Mouse (Mus musculus): ENCODE data around the gene Edf1. TPM values are rescaled to one million over a fixed set of nuclear protein-coding genes. Genes with fewer than 3 reads are reported as not detected.

Edf1 gene
- polyA plus RNA-seq (2014; fragmentation: Illumina TruSeq; extraction: RNeasy Lipid Tissue Mini Kit (QIAGEN cat#74804)): 2.4 TPM

DNA sequence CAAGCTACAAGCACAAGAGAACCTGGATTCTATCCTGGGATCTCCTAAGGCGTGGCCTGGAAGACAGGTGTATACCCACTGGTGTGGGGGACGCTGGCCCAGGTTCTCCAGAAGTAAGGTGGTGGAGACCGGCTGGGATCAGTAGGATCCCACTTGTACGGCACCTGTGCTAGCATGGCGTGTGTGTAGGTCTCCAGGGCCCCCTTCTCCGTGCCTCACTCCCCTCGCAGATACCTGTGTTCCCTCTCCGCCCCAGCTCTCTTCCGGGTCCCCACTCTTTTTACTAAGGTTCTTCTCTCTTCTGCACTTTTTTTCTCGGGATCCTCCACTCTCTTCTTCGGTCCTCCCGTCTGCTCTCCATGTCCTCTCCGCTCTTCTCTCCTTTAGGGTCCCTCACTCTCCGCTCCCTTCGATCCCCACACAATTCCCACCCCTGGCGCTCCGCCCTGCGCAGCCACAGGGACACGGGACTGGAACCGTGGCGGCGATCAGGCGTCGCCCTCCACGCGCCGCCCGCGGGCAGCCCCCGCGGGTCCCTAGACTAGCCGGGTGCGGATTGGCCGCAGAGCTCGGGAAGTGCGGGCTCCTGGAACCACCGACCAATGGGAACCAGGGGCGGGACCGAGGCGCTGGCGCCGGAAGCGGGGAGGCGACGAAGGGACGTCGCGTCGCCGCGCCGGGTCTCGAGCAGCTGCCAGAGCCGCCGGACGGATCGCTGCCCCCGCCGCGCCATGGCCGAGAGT is at the start of gene Edf1:
TSS of gene Edf1 (plus strand) at position 627 of the 743 bp plus-strand sequence.

DNA sequence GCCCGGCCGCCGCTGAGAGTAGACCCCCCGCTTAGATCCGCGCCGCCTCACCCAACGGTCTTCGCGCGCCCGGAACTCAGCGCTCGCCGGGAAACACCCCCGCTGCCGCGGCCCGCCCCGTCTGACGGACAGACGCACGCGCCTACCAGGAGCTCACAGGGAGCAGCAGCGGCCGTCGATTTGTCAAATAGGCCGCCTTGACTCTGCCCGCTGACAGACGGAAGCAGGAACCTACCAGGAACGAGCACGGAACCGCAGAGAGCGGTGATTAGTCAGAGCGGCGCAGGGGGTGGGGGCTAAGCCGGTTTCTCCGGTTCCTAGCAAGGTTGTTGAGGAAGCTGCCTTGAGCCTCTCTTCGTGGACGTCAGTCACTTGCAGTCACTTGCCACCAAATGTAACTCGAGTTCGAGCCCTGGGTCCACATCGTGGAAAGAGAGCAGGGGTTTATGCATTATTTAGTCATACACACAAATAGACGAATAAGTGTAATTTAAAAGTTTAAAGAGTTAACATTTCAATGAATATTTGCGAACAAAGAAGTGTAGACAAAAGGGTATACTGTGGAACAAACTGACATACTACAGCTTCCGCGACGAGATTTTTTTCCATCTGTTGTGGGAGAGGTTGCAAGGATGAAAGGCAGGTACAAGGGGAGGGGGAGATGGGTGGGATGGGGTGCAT is 10.7 kb upstream of the Edf1 start, which contains the start of gene Traf2:
TSS of gene Traf2 (minus strand) at position 130 of the 681 bp plus-strand sequence.

DNA sequence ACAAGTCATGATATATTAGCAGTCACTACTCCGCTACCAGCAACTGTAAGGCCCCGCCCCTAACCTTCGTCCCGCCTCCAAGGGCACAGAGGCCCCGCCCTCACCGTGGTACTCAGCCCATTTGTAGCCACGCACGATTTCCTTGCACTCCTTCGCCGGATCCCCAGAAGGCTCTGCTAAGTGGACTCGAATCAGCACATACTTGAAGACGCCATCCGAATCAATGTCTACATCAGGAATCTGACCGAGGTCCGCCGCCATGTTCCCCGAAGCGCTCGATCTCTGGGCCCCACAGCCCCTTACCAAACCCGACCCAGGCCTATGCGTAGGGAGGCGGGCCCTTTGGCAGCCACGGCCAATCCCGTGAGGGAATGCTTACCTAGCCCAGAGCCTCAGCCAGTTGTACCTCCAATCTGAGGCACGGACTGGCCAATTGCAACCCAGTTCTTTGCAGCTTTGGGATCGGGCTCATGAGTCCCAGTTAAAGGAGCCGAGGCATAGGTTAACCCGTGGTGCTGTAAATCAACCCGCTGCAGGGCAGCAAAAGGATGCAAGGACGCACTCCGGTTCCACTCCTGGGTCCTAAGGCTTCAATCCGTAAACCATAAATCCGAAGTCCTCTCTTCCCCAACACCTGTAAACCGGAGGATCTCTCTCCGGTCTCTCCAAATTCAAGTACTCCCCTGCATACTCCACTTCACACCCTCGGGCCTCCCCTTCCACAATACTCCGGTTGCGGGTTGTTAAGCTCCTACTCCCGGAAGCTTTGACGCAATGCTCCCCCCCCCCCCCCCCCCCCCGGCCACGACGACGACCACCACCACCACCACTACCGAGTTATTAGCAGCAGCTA is 17.2 kb downstream of the Edf1 start, which contains the start of the genes Mamdc4 and Phpt1:
TSS of gene Mamdc4 (minus strand) at position 267 of the 853 bp plus-strand sequence.
TSS of gene Phpt1 (minus strand) at position 646 of the 853 bp plus-strand sequence.

DNA sequence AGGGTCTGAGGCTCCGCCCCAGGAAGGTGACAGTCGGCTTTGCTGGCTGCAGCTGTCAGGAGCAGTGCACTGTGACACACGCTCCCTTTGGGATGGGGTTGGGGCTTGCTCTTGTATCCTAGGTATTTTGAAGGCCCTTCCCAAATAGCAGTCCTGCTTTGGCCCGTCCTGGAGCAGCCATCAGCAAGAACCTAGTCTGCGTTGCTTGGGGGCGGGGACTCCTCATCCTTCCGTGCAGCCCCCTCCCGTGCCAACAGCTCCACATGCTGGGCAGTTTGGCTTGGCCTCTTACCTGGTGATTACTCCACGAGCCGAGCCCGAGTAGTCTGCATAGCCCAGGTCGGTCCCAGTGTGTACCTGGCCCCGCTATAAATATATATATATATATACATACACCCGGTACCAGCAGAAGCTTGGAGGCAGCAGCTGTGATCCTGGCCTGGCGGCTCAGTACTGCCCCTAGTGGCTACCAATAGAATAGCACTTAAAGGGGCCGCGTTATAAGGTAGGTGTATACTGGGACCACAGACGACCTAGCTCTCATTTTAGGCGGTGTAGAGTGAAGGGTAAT is 23.7 kb downstream of the Edf1 start, which contains the start of gene Ajm1:
TSS of gene Ajm1 (minus strand) at position 464 of the 571 bp plus-strand sequence.

DNA sequence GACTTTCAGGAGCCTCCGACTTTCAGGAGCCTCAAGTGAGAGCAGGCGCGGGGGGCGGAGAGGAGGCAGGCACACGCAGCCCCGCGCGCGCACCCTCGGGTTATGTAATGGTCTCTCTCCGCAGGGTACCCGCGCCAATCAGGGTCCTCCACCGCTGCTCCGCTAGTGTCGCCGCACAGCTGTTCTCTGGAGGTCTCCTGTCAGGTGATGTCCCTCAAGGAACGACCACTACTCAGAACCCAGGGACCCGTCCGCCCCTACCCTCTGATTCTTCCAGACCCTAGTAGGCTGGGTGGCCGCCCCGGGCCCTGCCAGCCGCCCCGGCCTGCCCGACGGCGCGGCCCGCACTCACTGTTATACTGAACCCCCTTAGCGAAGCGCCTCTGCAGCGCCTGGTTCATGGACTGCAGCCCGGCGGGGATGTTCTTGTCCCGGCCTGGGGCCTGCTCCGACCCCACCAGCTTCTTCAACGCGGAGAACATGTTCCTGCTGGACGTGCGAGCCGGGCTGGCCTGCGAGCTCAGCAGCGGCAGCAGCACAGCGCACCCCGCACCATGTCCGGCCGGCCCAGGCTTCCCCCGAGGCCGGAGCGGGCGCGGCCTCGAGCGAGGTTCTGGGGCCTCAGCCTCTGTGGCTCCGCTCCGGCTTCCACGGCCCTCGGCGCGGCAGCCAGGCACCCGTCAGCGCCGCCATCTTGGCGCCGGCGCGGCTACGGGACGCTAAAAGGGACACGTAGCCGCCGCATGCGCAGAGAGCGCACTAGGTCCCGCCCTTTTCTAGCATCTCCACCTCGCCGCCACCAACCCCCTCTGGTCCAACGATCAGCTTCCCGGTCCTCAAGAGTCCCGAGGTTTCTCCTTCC is 50.3 kb downstream of the Edf1 start, which contains the start of gene Rabl6:
TSS of gene Rabl6 (minus strand) at position 761 of the 862 bp plus-strand sequence.

Other genes starting within 250 kb of the Edf1 start
- gene Grin1, start 238.7 kb upstream of the Edf1 start, polyA plus RNA-seq (2014; fragmentation: Illumina TruSeq; extraction: RNeasy Lipid Tissue Mini Kit (QIAGEN cat#74804)): not detected
- gene Man1b1, start 225.5 kb upstream of the Edf1 start, polyA plus RNA-seq (2014; fragmentation: Illumina TruSeq; extraction: RNeasy Lipid Tissue Mini Kit (QIAGEN cat#74804)): 19.7 TPM
- 6.6 TPM for gene Dpp7, start 201.5 kb upstream of the Edf1 start, polyA plus RNA-seq (2014; fragmentation: Illumina TruSeq; extraction: RNeasy Lipid Tissue Mini Kit (QIAGEN cat#74804))
- 0.60 TPM for gene Uap1l1, start 192.2 kb upstream of the Edf1 start, polyA plus RNA-seq (2014; fragmentation: Illumina TruSeq; extraction: RNeasy Lipid Tissue Mini Kit (QIAGEN cat#74804))
- gene Sapcd2, start 185.5 kb upstream of the Edf1 start, polyA plus RNA-seq (2014; fragmentation: Illumina TruSeq; extraction: RNeasy Lipid Tissue Mini Kit (QIAGEN cat#74804)): 0.17 TPM
- 0.34 TPM for gene Entpd2, start 162.0 kb upstream of the Edf1 start, polyA plus RNA-seq (2014; fragmentation: Illumina TruSeq; extraction: RNeasy Lipid Tissue Mini Kit (QIAGEN cat#74804))
- gene Npdc1, start 158.5 kb upstream of the Edf1 start, polyA plus RNA-seq (2014; fragmentation: Illumina TruSeq; extraction: RNeasy Lipid Tissue Mini Kit (QIAGEN cat#74804)): 15.0 TPM
- gene Fut7, start 134.6 kb upstream of the Edf1 start, polyA plus RNA-seq (2014; fragmentation: Illumina TruSeq; extraction: RNeasy Lipid Tissue Mini Kit (QIAGEN cat#74804)): not detected
- 0.77 TPM for gene Abca2, start 129.1 kb upstream of the Edf1 start, polyA plus RNA-seq (2014; fragmentation: Illumina TruSeq; extraction: RNeasy Lipid Tissue Mini Kit (QIAGEN cat#74804))
- gene Clic3, start 101.0 kb upstream of the Edf1 start, polyA plus RNA-seq (2014; fragmentation: Illumina TruSeq; extraction: RNeasy Lipid Tissue Mini Kit (QIAGEN cat#74804)): not detected
- 2.4 TPM for gene Paxx, start 96.8 kb upstream of the Edf1 start, polyA plus RNA-seq (2014; fragmentation: Illumina TruSeq; extraction: RNeasy Lipid Tissue Mini Kit (QIAGEN cat#74804))
- not detected for gene Ptgds, start 87.8 kb upstream of the Edf1 start, polyA plus RNA-seq (2014; fragmentation: Illumina TruSeq; extraction: RNeasy Lipid Tissue Mini Kit (QIAGEN cat#74804))
- not detected for gene Lcn12, start 63.9 kb upstream of the Edf1 start, polyA plus RNA-seq (2014; fragmentation: Illumina TruSeq; extraction: RNeasy Lipid Tissue Mini Kit (QIAGEN cat#74804))
- gene Fbxw5, start 57.1 kb upstream of the Edf1 start, polyA plus RNA-seq (2014; fragmentation: Illumina TruSeq; extraction: RNeasy Lipid Tissue Mini Kit (QIAGEN cat#74804)): 0.37 TPM
- not detected for gene C8g, start 56.1 kb upstream of the Edf1 start, polyA plus RNA-seq (2014; fragmentation: Illumina TruSeq; extraction: RNeasy Lipid Tissue Mini Kit (QIAGEN cat#74804))
- gene Traf2, start 10.9 kb upstream of the Edf1 start, polyA plus RNA-seq (2014; fragmentation: Illumina TruSeq; extraction: RNeasy Lipid Tissue Mini Kit (QIAGEN cat#74804)): 0.66 TPM
- gene Mamdc4, start 17.0 kb downstream of the Edf1 start, polyA plus RNA-seq (2014; fragmentation: Illumina TruSeq; extraction: RNeasy Lipid Tissue Mini Kit (QIAGEN cat#74804)): not detected
- gene Phpt1, start 17.4 kb downstream of the Edf1 start, polyA plus RNA-seq (2014; fragmentation: Illumina TruSeq; extraction: RNeasy Lipid Tissue Mini Kit (QIAGEN cat#74804)): 1.1 TPM
- gene Ajm1, start 23.9 kb downstream of the Edf1 start, polyA plus RNA-seq (2014; fragmentation: Illumina TruSeq; extraction: RNeasy Lipid Tissue Mini Kit (QIAGEN cat#74804)): not detected
- gene Rabl6, start 50.7 kb downstream of the Edf1 start, polyA plus RNA-seq (2014; fragmentation: Illumina TruSeq; extraction: RNeasy Lipid Tissue Mini Kit (QIAGEN cat#74804)): 65.4 TPM
- not detected for gene Ccdc183, start 59.8 kb downstream of the Edf1 start, polyA plus RNA-seq (2014; fragmentation: Illumina TruSeq; extraction: RNeasy Lipid Tissue Mini Kit (QIAGEN cat#74804))
- 1.2 TPM for gene Tmem141, start 64.2 kb downstream of the Edf1 start, polyA plus RNA-seq (2014; fragmentation: Illumina TruSeq; extraction: RNeasy Lipid Tissue Mini Kit (QIAGEN cat#74804))
- 0.66 TPM for gene Fcna, start 70.2 kb downstream of the Edf1 start, polyA plus RNA-seq (2014; fragmentation: Illumina TruSeq; extraction: RNeasy Lipid Tissue Mini Kit (QIAGEN cat#74804))
- not detected for gene Lcn8, start 95.3 kb downstream of the Edf1 start, polyA plus RNA-seq (2014; fragmentation: Illumina TruSeq; extraction: RNeasy Lipid Tissue Mini Kit (QIAGEN cat#74804))
- not detected for gene Lcn5, start 100.1 kb downstream of the Edf1 start, polyA plus RNA-seq (2014; fragmentation: Illumina TruSeq; extraction: RNeasy Lipid Tissue Mini Kit (QIAGEN cat#74804))
- not detected for gene Lcn6, start 118.9 kb downstream of the Edf1 start, polyA plus RNA-seq (2014; fragmentation: Illumina TruSeq; extraction: RNeasy Lipid Tissue Mini Kit (QIAGEN cat#74804))
- not detected for gene Lcn10, start 124.9 kb downstream of the Edf1 start, polyA plus RNA-seq (2014; fragmentation: Illumina TruSeq; extraction: RNeasy Lipid Tissue Mini Kit (QIAGEN cat#74804))
- gene Obp2a, start 142.2 kb downstream of the Edf1 start, polyA plus RNA-seq (2014; fragmentation: Illumina TruSeq; extraction: RNeasy Lipid Tissue Mini Kit (QIAGEN cat#74804)): not detected
- gene Bmyc, start 148.9 kb downstream of the Edf1 start, polyA plus RNA-seq (2014; fragmentation: Illumina TruSeq; extraction: RNeasy Lipid Tissue Mini Kit (QIAGEN cat#74804)): 17.9 TPM
- not detected for gene Obp2b, start 179.2 kb downstream of the Edf1 start, polyA plus RNA-seq (2014; fragmentation: Illumina TruSeq; extraction: RNeasy Lipid Tissue Mini Kit (QIAGEN cat#74804))
- gene Lcn3, start 207.7 kb downstream of the Edf1 start, polyA plus RNA-seq (2014; fragmentation: Illumina TruSeq; extraction: RNeasy Lipid Tissue Mini Kit (QIAGEN cat#74804)): not detected
- not detected for gene Lcn11, start 219.2 kb downstream of the Edf1 start, polyA plus RNA-seq (2014; fragmentation: Illumina TruSeq; extraction: RNeasy Lipid Tissue Mini Kit (QIAGEN cat#74804))
- gene Gm13539, start 224.4 kb downstream of the Edf1 start, polyA plus RNA-seq (2014; fragmentation: Illumina TruSeq; extraction: RNeasy Lipid Tissue Mini Kit (QIAGEN cat#74804)): not detected

Measured in ovary, adult 10 weeks (tissue).